Mouse (Mus musculus) neural tube, embryonic 12.5 days (tissue): ENCODE measurements at regions not wholly inside any gene's neighbourhood (a gene's known extent, or its start where the extent isn't known, plus 50 kb on each side); places are given as distances from the start of the nearest gene placed in this dataset.

Experiments
- ATAC-seq: fragments of 200-750 bp; cut with Nextera tagmentation; 2 replicates; pipeline ENCODE4 v1.8.0; 2017; ENCODE audit warnings: low read depth, mild to moderate bottlenecking, moderate TSS enrichment, moderate library complexity; ENCODE audit not compliant: low FRiP score
- H3K27ac ChIP-seq: fragments of 300-500 bp; sonication (generic); 2 replicates; pipeline ENCODE4 v1.5.1; 2016
- H3K27me3 ChIP-seq: fragments of 300-500 bp; sonication (generic); replicated peaks from 2 replicates; pipeline ENCODE4 v1.6.1; 2016; ENCODE audit warnings: mild to moderate bottlenecking
- H3K36me3 ChIP-seq: fragments of 300-500 bp; sonication (generic); 2 replicates; pipeline ENCODE4 v1.6.1; 2016; ENCODE audit warnings: mild to moderate bottlenecking
- H3K4me1 ChIP-seq: fragments of 300-500 bp; sonication (generic); 2 replicates; pipeline ENCODE4 v1.6.1; 2016
- H3K4me2 ChIP-seq: fragments of 300-500 bp; sonication (generic); replicated peaks from 2 replicates; pipeline ENCODE4 v1.6.1; 2016; ENCODE audit warnings: mild to moderate bottlenecking
- H3K4me3 ChIP-seq: fragments of 300-500 bp; sonication (generic); 2 replicates; pipeline ENCODE4 v1.5.1; 2016
- H3K9ac ChIP-seq: fragments of 300-500 bp; sonication (generic); 2 replicates; pipeline ENCODE4 v1.6.1; 2016; ENCODE audit warnings: mild to moderate bottlenecking
- H3K9me3 ChIP-seq: fragments of 300-500 bp; sonication (generic); 2 replicates; pipeline ENCODE4 v1.6.1; 2016; ENCODE audit warnings: mild to moderate bottlenecking
- WGBS: fragments of 180-500 bp; shearing (Covaris S2); methylation state at CpG from one replicate; pipeline ENCODE4 v1.1.7; 2016; 5-methylcytosine and 5-hydroxymethylcytosine counted together

GRCm38 (mm10) chr2:160048286-160048685 is 285.7 kb downstream of the Gm826 start:
- H3K27ac ChIP-seq: no peak overlapping the region
- no peak overlapping the region for H3K9ac ChIP-seq
- WGBS: 92% methylated on average over 9 of the region's 9 CpGs
- no peak overlapping the region for H3K4me2 ChIP-seq
- H3K9me3 ChIP-seq: no peaks in the 10 kb centered on the region
- H3K36me3 ChIP-seq: no peaks in the 10 kb centered on the region
- H3K4me1 ChIP-seq: no peaks in the 10 kb centered on the region
- H3K27me3 ChIP-seq: no peaks in the 10 kb centered on the region
- no peak for ATAC-seq
- no peak overlapping the region for H3K4me3 ChIP-seq

- no peak overlapping the region for H3K4me2 ChIP-seq
- no peaks in the 10 kb centered on the region for H3K27me3 ChIP-seq
- no peaks in the 10 kb centered on the region for H3K9me3 ChIP-seq
- no peaks in the 10 kb centered on the region for H3K4me1 ChIP-seq
- H3K27ac ChIP-seq: no peak overlapping the region
- no peaks in the 10 kb centered on the region for H3K36me3 ChIP-seq
- no peak overlapping the region for H3K9ac ChIP-seq
- ATAC-seq: no peak
- 25% methylated on average over 7 of the region's 7 CpGs for WGBS
- H3K4me3 ChIP-seq: no peak overlapping the region
Measured at GRCm38 (mm10) chr2:160046881-160047543, 286.9 kb downstream of the Gm826 start.

- 80% methylated on average over 4 of the region's 4 CpGs for WGBS
Measured at GRCm38 (mm10) chr2:160044591-160044990, 289.4 kb downstream of the Gm826 start.

GRCm38 (mm10) chr2:160044184-160044583 is 289.8 kb downstream of the Gm826 start:
- Histone ChIP-seq H3K27me3 (no peaks in the 10 kb centered on the region), H3K4me3 (no peak overlapping the region), H3K36me3 (no peaks in the 10 kb centered on the region), H3K9ac (no peak overlapping the region), H3K4me2 (no peak overlapping the region), H3K9me3 (no peaks in the 10 kb centered on the region), H3K4me1 (no peaks in the 10 kb centered on the region), H3K27ac (no peak overlapping the region)
- ATAC-seq: no peak
- WGBS: 89% methylated on average over 2 of the region's 2 CpGs

More at GRCm38 (mm10) chr2:160044591-160044990, 289.4 kb downstream of the Gm826 start:
- no peak for ATAC-seq
- H3K4me3 ChIP-seq: no peak overlapping the region
- H3K27me3 ChIP-seq: no peaks in the 10 kb centered on the region
- no peak overlapping the region for H3K9ac ChIP-seq
- no peaks in the 10 kb centered on the region for H3K36me3 ChIP-seq
- H3K4me1 ChIP-seq: no peaks in the 10 kb centered on the region
- no peak overlapping the region for H3K4me2 ChIP-seq
- no peak overlapping the region for H3K27ac ChIP-seq
- no peaks in the 10 kb centered on the region for H3K9me3 ChIP-seq

GRCm38 (mm10) chr2:160029432-160029831 is 304.5 kb downstream of the Gm826 start:
- Histone ChIP-seq H3K27ac (no peak overlapping the region), H3K9ac (no peak overlapping the region), H3K36me3 (no peaks in the 10 kb centered on the region), H3K27me3 (no peaks in the 10 kb centered on the region), H3K4me2 (no peak overlapping the region), H3K4me1 (no peaks in the 10 kb centered on the region), H3K9me3 (no peaks in the 10 kb centered on the region), H3K4me3 (no peak overlapping the region)
- WGBS: 79% methylated on average over 1 of the region's 1 CpGs
- no peak for ATAC-seq

- no peaks in the 10 kb centered on the region for H3K4me1 ChIP-seq
- ATAC-seq: no peak
- no peak overlapping the region for H3K27ac ChIP-seq
- no peaks in the 10 kb centered on the region for H3K36me3 ChIP-seq
- no peaks in the 10 kb centered on the region for H3K9me3 ChIP-seq
- no peaks in the 10 kb centered on the region for H3K27me3 ChIP-seq
- H3K4me2 ChIP-seq: no peak overlapping the region
- no peak overlapping the region for H3K9ac ChIP-seq
- H3K4me3 ChIP-seq: no peak overlapping the region
- WGBS: 81% methylated on average over 2 of the region's 2 CpGs
Measured at GRCm38 (mm10) chr2:160028459-160028858, 305.5 kb downstream of the Gm826 start.

GRCm38 (mm10) chr2:160025911-160026310 is 308.1 kb downstream of the Gm826 start:
- Histone ChIP-seq H3K9ac (no peak overlapping the region), H3K27ac (no peak overlapping the region), H3K9me3 (no peaks in the 10 kb centered on the region), H3K4me3 (no peak overlapping the region), H3K27me3 (no peaks in the 10 kb centered on the region), H3K36me3 (no peaks in the 10 kb centered on the region), H3K4me2 (no peak overlapping the region), H3K4me1 (no peaks in the 10 kb centered on the region)
- 75% methylated on average over 3 of the region's 3 CpGs for WGBS
- no peak for ATAC-seq

- WGBS: 74% methylated on average over 4 of the region's 4 CpGs
- no peak overlapping the region for H3K4me3 ChIP-seq
- no peak overlapping the region for H3K4me2 ChIP-seq
- H3K9me3 ChIP-seq: no peaks in the 10 kb centered on the region
- H3K9ac ChIP-seq: no peak overlapping the region
- ATAC-seq: no peak
- peaks cover 10% of the 10 kb centered on the region; the same call in 1 of the 2 replicates for H3K4me1 ChIP-seq
- no peak overlapping the region for H3K27ac ChIP-seq
- H3K27me3 ChIP-seq: no peaks in the 10 kb centered on the region
- no peaks in the 10 kb centered on the region for H3K36me3 ChIP-seq
Measured at GRCm38 (mm10) chr2:160021541-160021940, 312.4 kb downstream of the Gm826 start.

GRCm38 (mm10) chr2:160020876-160021275 is 313.1 kb downstream of the Gm826 start:
- ATAC-seq: no peak
- Histone ChIP-seq H3K36me3 (no peaks in the 10 kb centered on the region), H3K27me3 (no peaks in the 10 kb centered on the region), H3K9me3 (no peaks in the 10 kb centered on the region), H3K4me1 (peaks cover 10% of the 10 kb centered on the region; the same call in 1 of the 2 replicates), H3K4me3 (no peak overlapping the region), H3K27ac (no peak overlapping the region), H3K4me2 (no peak overlapping the region), H3K9ac (no peak overlapping the region)
- 81% methylated on average over 2 of the region's 2 CpGs for WGBS

GRCm38 (mm10) chr2:160017020-160017812 is 316.7 kb downstream of the Gm826 start:
- H3K9ac ChIP-seq: no peak overlapping the region
- no peaks in the 10 kb centered on the region for H3K36me3 ChIP-seq
- no peak for ATAC-seq
- H3K9me3 ChIP-seq: no peaks in the 10 kb centered on the region
- WGBS: 41% methylated on average over 5 of the region's 5 CpGs
- peaks cover 10% of the 10 kb centered on the region; the same call in 1 of the 2 replicates for H3K4me1 ChIP-seq
- H3K4me2 ChIP-seq: no peak overlapping the region
- H3K4me3 ChIP-seq: no peak overlapping the region
- H3K27ac ChIP-seq: no peak overlapping the region
- H3K27me3 ChIP-seq: no peaks in the 10 kb centered on the region

- no peak for ATAC-seq
- WGBS: 87% methylated on average over 6 of the region's 6 CpGs
- no peaks in the 10 kb centered on the region for H3K4me1 ChIP-seq
- no peaks in the 10 kb centered on the region for H3K36me3 ChIP-seq
- H3K27me3 ChIP-seq: no peaks in the 10 kb centered on the region
- no peak overlapping the region for H3K4me2 ChIP-seq
- no peak overlapping the region for H3K4me3 ChIP-seq
- H3K27ac ChIP-seq: no peak overlapping the region
- no peak overlapping the region for H3K9ac ChIP-seq
- no peaks in the 10 kb centered on the region for H3K9me3 ChIP-seq
Measured at GRCm38 (mm10) chr2:160011421-160011820, 322.5 kb downstream of the Gm826 start.

GRCm38 (mm10) chr2:160002695-160003094 is 331.3 kb downstream of the Gm826 start:
- Histone ChIP-seq H3K9me3 (no peaks in the 10 kb centered on the region), H3K27me3 (0 out of 2 replicates have a peak, but pooled peaks cover under 1% of the 10 kb centered on the region), H3K4me1 (no peaks in the 10 kb centered on the region; the same call in 1 of the 2 replicates), H3K27ac (no peak overlapping the region), H3K4me2 (no peak overlapping the region), H3K36me3 (no peaks in the 10 kb centered on the region), H3K9ac (no peak overlapping the region), H3K4me3 (no peak overlapping the region)
- ATAC-seq: no peak
- WGBS: 57% methylated on average over 3 of the region's 3 CpGs
